Mouse (Mus musculus) ES-E14 (cell line): ENCODE measurements around the gene Gm49392.

ENCODE experiments used
- CHD2 ChIP-seq: IDR thresholded peaks from 2 replicates; pipeline ENCODE4 v1.6.1; 2014; ENCODE audit warnings: mild to moderate bottlenecking, low read depth, low read length, inconsistent platforms
- HCFC1 ChIP-seq: IDR thresholded peaks from 2 replicates; pipeline ENCODE4 v1.6.1; 2012; ENCODE audit warnings: low read length, inconsistent platforms, borderline replicate concordance; ENCODE audit not compliant: insufficient read depth
- MAFK ChIP-seq: IDR thresholded peaks from 2 replicates; pipeline ENCODE4 v1.6.1; 2014; ENCODE audit warnings: mild to moderate bottlenecking, low read depth, low read length, inconsistent platforms; ENCODE audit not compliant: insufficient read depth
- ZC3H11A ChIP-seq: IDR thresholded peaks from 2 replicates; pipeline ENCODE4 v1.6.1; 2012; ENCODE audit warnings: low read depth, mild to moderate bottlenecking, inconsistent platforms, low read length, borderline replicate concordance
- ZNF384 ChIP-seq: IDR thresholded peaks from 2 replicates; pipeline ENCODE4 v1.6.1; 2012; ENCODE audit warnings: low read depth, low read length, inconsistent platforms

- TF ChIP-seq ZNF384 (no peak), CHD2 (no peak), HCFC1 (no peak), MAFK (no peak), ZC3H11A (no peak)
Measured at GRCm38 (mm10) chr13:60843153-60843552, 53.5 kb downstream of the Gm49392 start.
